Mouse (Mus musculus) embryonic facial prominence, embryonic 11.5 days (tissue): ENCODE measurements around the gene Cnn3. TPM values are rescaled to one million over a fixed set of nuclear protein-coding genes. Genes with fewer than 3 reads are reported as not detected.
A peak's percentile ranks its signal among the peaks of the same experiment; 100 is the strongest.

Experiments used
- ATAC-seq: fragments of 200-750 bp; cut with Nextera tagmentation; replicated peaks from 2 replicates; pipeline ENCODE4 v1.8.0; 2017; ENCODE audit warnings: low read depth; ENCODE audit not compliant: insufficient number of reproducible peaks, low FRiP score, low TSS enrichment
- DNase-seq: peaks from one replicate; pipeline ENCODE4 v3.0.0-alpha.2; 2015; ENCODE audit warnings: low spot score
- H3K27ac ChIP-seq: fragments of 300-500 bp; sonication (generic); replicated peaks from 2 replicates; pipeline ENCODE4 v1.5.1; 2014; ENCODE audit warnings: mild to moderate bottlenecking, low read depth, low read length, control low read depth
- H3K27me3 ChIP-seq: fragments of 300-500 bp; sonication (generic); 2 replicates; pipeline ENCODE4 v1.6.1; 2014; ENCODE audit warnings: mild to moderate bottlenecking, low read length, moderate library complexity, mixed read lengths; ENCODE audit not compliant: control insufficient read depth, insufficient read depth
- H3K36me3 ChIP-seq: fragments of 300-500 bp; sonication (generic); replicated peaks from 2 replicates; pipeline ENCODE4 v1.6.1; 2014; ENCODE audit warnings: low read depth, mild to moderate bottlenecking, low read length, moderate library complexity, mixed read lengths; ENCODE audit not compliant: control insufficient read depth, insufficient read depth
- H3K4me1 ChIP-seq: fragments of 300-500 bp; sonication (generic); 2 replicates; pipeline ENCODE4 v1.6.1; 2014; ENCODE audit warnings: low read length, mixed read lengths; ENCODE audit not compliant: control insufficient read depth, insufficient read depth
- H3K4me2 ChIP-seq: fragments of 300-500 bp; sonication (generic); 2 replicates; pipeline ENCODE4 v1.6.1; 2014; ENCODE audit warnings: low read depth, mild to moderate bottlenecking, control low read depth, low read length, moderate library complexity
- H3K4me3 ChIP-seq: fragments of 300-500 bp; sonication (generic); 2 replicates; pipeline ENCODE4 v1.5.1; 2014; ENCODE audit warnings: low read depth, low read length, control low read depth
- H3K9ac ChIP-seq: fragments of 300-500 bp; sonication (generic); replicated peaks from 2 replicates; pipeline ENCODE4 v1.6.1; 2014; ENCODE audit warnings: mild to moderate bottlenecking, control low read depth, low read length
- H3K9me3 ChIP-seq: fragments of 300-500 bp; sonication (generic); replicated peaks from 2 replicates; pipeline ENCODE4 v1.6.1; 2016; ENCODE audit warnings: mild to moderate bottlenecking, low read length, inconsistent platforms, mixed read lengths; ENCODE audit not compliant: control insufficient read depth
- WGBS: fragments of 180-500 bp; shearing (Covaris S2); extraction: QIAGEN DNeasy Blood & Tissue Kit; methylation state at CpG from one replicate; pipeline ENCODE4 v1.1.7; 2014; 5-methylcytosine and 5-hydroxymethylcytosine counted together
- polyA plus RNA-seq: library from polyadenylated mRNA; unstranded; fragments of >200 nt; fragmentation: Nextera tagmentation; extraction: Ambion mirVana; gene quantifications from 2 replicates; pipeline ENCODE4 v1.2.1, GENCODE M21; 2014

The Cnn3 gene
- polyA plus RNA-seq, 1 experiment from 2014 or later = 1,113 TPM

GRCm38 (mm10) chr3:121461477-121461876 lies 35.2 kb downstream of the Cnn3 start:
- peaks cover 8% of the 10 kb centered on the region for H3K36me3 ChIP-seq
- no peak overlapping the region for H3K9ac ChIP-seq
- ATAC-seq = no peak
- DNase-seq = no peak
- H3K4me3 ChIP-seq = no peak overlapping the region
- no peaks in the 10 kb centered on the region for H3K9me3 ChIP-seq
- no peaks in the 10 kb centered on the region for H3K4me1 ChIP-seq
- H3K27ac ChIP-seq = no peak overlapping the region
- WGBS = 95% methylated on average over 13 of the region's 13 CpGs
- H3K4me2 ChIP-seq = no peak overlapping the region
- no peaks in the 10 kb centered on the region for H3K27me3 ChIP-seq

GRCm38 (mm10) chr3:121462782-121463181 lies 36.5 kb downstream of the Cnn3 start:
- ATAC-seq = no peak
- 87% methylated on average over 3 of the region's 3 CpGs for WGBS

GRCm38 (mm10) chr3:121464733-121465305 lies 38.5 kb downstream of the Cnn3 start:
- Histone ChIP-seq H3K27me3 (no peaks in the 10 kb centered on the region), H3K4me3 (no peak overlapping the region), H3K9me3 (no peaks in the 10 kb centered on the region), H3K4me2 (no peak overlapping the region), H3K36me3 (no peaks in the 10 kb centered on the region), H3K27ac (no peak overlapping the region; the same call in 1 of the 2 replicates), H3K9ac (no peak overlapping the region), H3K4me1 (peaks cover under 1% of the 10 kb centered on the region)
- DNase-seq (no peak), ATAC-seq (no peak)
- whole genome bisulfite sequencing = 36% methylated on average over 7 of the region's 7 CpGs

More at GRCm38 (mm10) chr3:121462782-121463181, 36.5 kb downstream of the Cnn3 start:
- DNase-seq = no peak
- H3K4me2 ChIP-seq = no peak overlapping the region
- no peak overlapping the region for H3K9ac ChIP-seq
- no peaks in the 10 kb centered on the region for H3K27me3 ChIP-seq
- H3K4me1 ChIP-seq = no peaks in the 10 kb centered on the region; the same call in 1 of the 2 replicates
- no peak overlapping the region for H3K4me3 ChIP-seq
- no peak overlapping the region for H3K27ac ChIP-seq
- H3K36me3 ChIP-seq = peaks cover 4% of the 10 kb centered on the region; the same call in 1 of the 2 replicates
- H3K9me3 ChIP-seq = no peaks in the 10 kb centered on the region

- H3K4me3 ChIP-seq = no peak overlapping the region
- no peak overlapping the region for H3K9ac ChIP-seq
- no peak overlapping the region for H3K4me2 ChIP-seq
- WGBS = 51% methylated on average over 10 of the region's 10 CpGs
- ATAC-seq (no peak), DNase-seq (no peak)
- peaks cover 2% of the 10 kb centered on the region for H3K4me1 ChIP-seq
- H3K9me3 ChIP-seq = no peaks in the 10 kb centered on the region
- H3K36me3 ChIP-seq = no peaks in the 10 kb centered on the region
- no peaks in the 10 kb centered on the region for H3K27me3 ChIP-seq
- H3K27ac ChIP-seq = no peak overlapping the region
These were observed 39.5 kb downstream of the Cnn3 start for GRCm38 (mm10) chr3:121465795-121466194.

GRCm38 (mm10) chr3:121467094-121467552 lies 40.8 kb downstream of the Cnn3 start:
- H3K4me1 ChIP-seq = peaks cover 2% of the 10 kb centered on the region
- H3K4me2 ChIP-seq = no peak overlapping the region
- no peak overlapping the region for H3K27ac ChIP-seq
- 47% methylated on average over 10 of the region's 10 CpGs for WGBS
- no peak for DNase-seq
- H3K9ac ChIP-seq = no peak overlapping the region
- no peak overlapping the region for H3K4me3 ChIP-seq
- no peaks in the 10 kb centered on the region for H3K9me3 ChIP-seq
- H3K36me3 ChIP-seq = no peaks in the 10 kb centered on the region
- no peaks in the 10 kb centered on the region for H3K27me3 ChIP-seq
- no peak for ATAC-seq

DNA sequence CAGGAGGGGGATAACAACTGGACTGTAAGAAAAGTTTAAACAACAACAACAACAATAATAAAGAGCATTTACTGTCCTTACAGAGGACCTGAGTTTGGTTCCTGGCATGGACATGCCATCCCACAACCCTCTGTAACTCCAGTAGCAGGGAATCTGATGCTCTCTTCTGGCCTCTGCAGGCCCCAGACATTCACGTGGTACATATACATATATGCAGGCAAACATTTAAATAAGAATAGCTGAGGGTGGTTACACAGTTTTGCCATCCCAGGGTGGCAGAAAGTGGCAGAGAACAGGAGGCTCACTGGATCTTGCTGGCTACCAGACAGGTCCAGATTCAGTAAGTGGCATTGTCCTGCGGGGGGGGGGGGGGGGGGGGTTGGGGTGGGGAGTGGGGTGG lies 41.8 kb downstream of the Cnn3 start:
- no peak overlapping the region for H3K27ac ChIP-seq
- ATAC-seq = no peak
- H3K36me3 ChIP-seq = no peaks in the 10 kb centered on the region
- H3K9me3 ChIP-seq = no peaks in the 10 kb centered on the region
- no peak overlapping the region for H3K4me2 ChIP-seq
- H3K4me3 ChIP-seq = no peak overlapping the region
- no peak for DNase-seq
- 28% methylated on average over 2 of the region's 2 CpGs for WGBS
- peaks cover 2% of the 10 kb centered on the region for H3K4me1 ChIP-seq
- no peaks in the 10 kb centered on the region for H3K27me3 ChIP-seq
- H3K9ac ChIP-seq = no peak overlapping the region

DNA sequence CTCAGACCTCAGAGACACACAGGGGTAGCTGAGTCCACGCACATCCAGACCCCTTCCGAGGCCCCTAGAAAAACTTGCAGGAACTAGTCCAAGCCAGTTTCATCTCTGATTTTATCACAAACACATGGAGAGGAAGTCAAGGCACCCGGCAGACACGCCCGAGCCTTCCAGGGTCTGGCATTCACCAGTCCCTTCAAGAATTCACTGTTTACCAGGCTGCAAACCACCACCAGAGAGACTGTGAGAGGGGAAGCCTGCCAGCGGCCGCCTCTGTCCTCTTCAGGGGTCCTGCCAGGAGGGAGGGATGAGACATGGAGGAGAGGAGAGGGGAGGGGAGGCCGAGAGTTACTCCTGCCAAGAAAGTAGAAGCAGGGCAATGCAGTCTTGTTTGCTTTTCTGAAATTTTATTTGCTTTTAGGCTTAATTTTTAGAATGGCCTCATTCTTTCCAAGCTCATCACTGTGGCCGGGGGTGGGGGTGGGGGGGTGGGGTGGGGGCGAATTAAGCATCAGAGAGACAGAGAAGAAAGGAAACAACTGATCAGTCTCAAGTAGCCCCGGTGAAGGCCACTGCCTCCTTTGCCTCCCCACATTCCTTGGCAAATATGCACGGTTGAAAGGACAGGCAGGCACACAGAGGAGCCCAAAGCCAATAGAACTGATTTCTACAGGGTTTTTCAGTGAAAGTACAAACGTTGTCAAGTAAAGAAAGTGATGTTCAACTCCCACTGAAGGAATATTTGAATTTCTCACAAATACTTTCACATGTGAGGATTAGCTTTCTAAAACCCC lies 43.1 kb downstream of the Cnn3 start:
- ATAC-seq = peak; percentile 79

DNA sequence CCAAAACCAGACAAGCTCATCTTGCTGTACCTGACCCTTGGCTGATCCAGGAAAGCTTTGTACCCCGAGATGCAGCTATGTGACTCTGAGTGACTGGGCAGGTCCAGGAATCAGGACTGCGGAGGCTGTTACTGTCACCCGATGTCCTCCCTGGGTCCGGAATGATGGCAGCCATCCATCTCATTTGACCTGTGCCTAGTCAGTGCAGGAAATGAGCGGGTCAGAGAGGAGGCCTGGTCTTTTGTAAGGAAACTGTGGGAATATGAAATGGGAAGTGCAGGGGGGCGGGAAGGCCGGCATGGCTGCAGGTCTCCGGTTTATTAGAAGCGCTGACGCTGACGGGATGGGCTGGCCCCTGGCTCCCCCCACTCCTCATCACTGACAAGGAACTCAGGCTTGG lies 45.4 kb downstream of the Cnn3 start:
- no peak for DNase-seq
- Histone ChIP-seq H3K9ac (no peak overlapping the region), H3K27me3 (no peaks in the 10 kb centered on the region), H3K4me2 (no peak overlapping the region), H3K9me3 (no peaks in the 10 kb centered on the region), H3K27ac (no peak overlapping the region), H3K36me3 (no peaks in the 10 kb centered on the region), H3K4me3 (no peak overlapping the region), H3K4me1 (peaks cover 2% of the 10 kb centered on the region)
- ATAC-seq = no peak
- 72% methylated on average over 11 of the region's 11 CpGs for WGBS

More for the DNA sequence above, 43.1 kb downstream of the Cnn3 start:
- H3K9me3 ChIP-seq = no peaks in the 10 kb centered on the region
- H3K36me3 ChIP-seq = no peaks in the 10 kb centered on the region
- WGBS = 3% methylated on average over 12 of the region's 13 CpGs
- no peaks in the 10 kb centered on the region for H3K27me3 ChIP-seq
- H3K9ac ChIP-seq = peak overlapping the region; percentile 48
- no peak overlapping the region for H3K4me3 ChIP-seq
- H3K4me2 ChIP-seq = peak overlapping the region; percentile 32
- peak; percentile 90 for DNase-seq
- peak overlapping the region; percentile 87 for H3K27ac ChIP-seq
- H3K4me1 ChIP-seq = peaks cover 2% of the 10 kb centered on the region
